Mouse (Mus musculus) olfactory bulb, adult 2 months (tissue): ENCODE data around the gene Cyct.

ENCODE experiments used
- CTCF ChIP-seq: fragments of 200-500 bp; IDR thresholded peaks from 2 replicates; pipeline ENCODE4 v1.5.1; 2012; ENCODE audit warnings: low read depth, mild to moderate bottlenecking, low read length, moderate library complexity; ENCODE audit not compliant: insufficient read depth
- POLR2A ChIP-seq: fragments of 200-500 bp; IDR thresholded peaks from 2 replicates; pipeline ENCODE4 v1.6.1; 2012; ENCODE audit warnings: mild to moderate bottlenecking, low read depth, low read length, moderate library complexity; ENCODE audit not compliant: insufficient read depth

DNA sequence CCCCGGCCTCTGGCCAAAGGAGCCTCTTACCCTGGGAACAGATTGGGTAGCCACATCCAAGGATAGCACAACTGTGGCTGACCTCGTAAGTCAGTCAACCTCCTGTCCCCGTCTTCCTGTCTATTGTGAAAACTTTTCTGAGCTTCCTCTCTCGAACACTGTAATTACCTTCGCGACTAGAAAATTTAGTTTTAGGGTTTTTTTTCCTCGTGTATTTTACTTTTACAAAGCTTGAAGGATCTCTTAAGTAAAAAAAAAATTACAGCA, 10.3 kb upstream of the Cyct start:
- no peak for TF ChIP-seq POLR2A
- TF ChIP-seq CTCF: no peak
